Mouse (Mus musculus): ENCODE measurements around the gene Dgcr2. TPM values are rescaled to one million over a fixed set of nuclear protein-coding genes. Genes with fewer than 3 reads are reported as not detected.

Gene Dgcr2
- polyA plus RNA-seq, 2 experiments, result 14.2 to 15.5 TPM

- Histone ChIP-seq H3K9me3 (ENCODE audit: control insufficient read depth, low read length) (no peaks in the 10 kb centered on the region), H3K9ac (replicated peaks) (no peak overlapping the region), H3K4me1 (replicated peaks; ENCODE audit: control insufficient read depth in 2 of 2, insufficient read depth in 2 of 2, low read length in 1 of 2) (no peaks in the 10 kb centered on the region), H3K27ac (no peak overlapping the region), H3K4me2 (ENCODE audit: low read depth) (no peak overlapping the region), H3K27me3 (ENCODE audit: control insufficient read depth, insufficient read depth, low read length) (peaks cover 62% of the 10 kb centered on the region), H3K4me3 (ENCODE audit: insufficient read depth in 1 of 2, low read depth in 2 of 2, low read length in 2 of 2) (no peak overlapping the region), H3K36me3 (replicated peaks; ENCODE audit: control insufficient read depth, insufficient read depth, low read depth) (no peaks in the 10 kb centered on the region)
- TF ChIP-seq CTCF (IDR thresholded peaks at IDR 0.05; ENCODE audit: low read depth), result no peak
- DNase-seq (ENCODE audit: low read depth in 3 of 3, low spot score in 3 of 3), result no peak
- ATAC-seq (ENCODE audit: insufficient read depth), result no peak
- WGBS (ENCODE audit: insufficient replicate concordance), result 34% methylated on average over 7 of the region's 7 CpGs
Measured at GRCm38 (mm10) chr16:17834543-17834942, 63.8 kb downstream of the Dgcr2 start.

- TF ChIP-seq CTCF (IDR thresholded peaks at IDR 0.05; ENCODE audit: low read depth) (no peak), EP300 (IDR thresholded peaks at IDR 0.05; ENCODE audit: low read depth) (no peak)
- peak overlapping the region; percentile 3 to 36; a peak in 3 of 4 replicates for H3K4me3 ChIP-seq (ENCODE audit: insufficient read depth in 1 of 2, low read depth in 2 of 2, low read length in 2 of 2)
- no peaks in the 10 kb centered on the region for H3K4me1 ChIP-seq (replicated peaks; ENCODE audit: control insufficient read depth in 2 of 2, insufficient read depth in 2 of 2, low read length in 1 of 2)
- peak overlapping the region; percentile 37 for H3K4me2 ChIP-seq (ENCODE audit: low read depth)
- no peaks in the 10 kb centered on the region for H3K36me3 ChIP-seq (replicated peaks; ENCODE audit: control insufficient read depth, insufficient read depth, low read depth)
- peaks cover 62% of the 10 kb centered on the region for H3K27me3 ChIP-seq (ENCODE audit: control insufficient read depth, insufficient read depth, low read length)
- under 1% methylated on average over 82 of the region's 103 CpGs for WGBS (ENCODE audit: insufficient replicate concordance)
- ATAC-seq (ENCODE audit: insufficient read depth), result no peak
- no peak overlapping the region for H3K9ac ChIP-seq (replicated peaks)
- no peaks in the 10 kb centered on the region for H3K9me3 ChIP-seq (ENCODE audit: control insufficient read depth, low read length)
- H3K27ac ChIP-seq, result no peak overlapping the region
- DNase-seq (ENCODE audit: low read depth in 3 of 3, low spot score in 3 of 3), result no peak
Measured at GRCm38 (mm10) chr16:17833681-17834399, 64.5 kb downstream of the Dgcr2 start.

- peak overlapping the region; percentile 3 to 36; a peak in 3 of 4 replicates for H3K4me3 ChIP-seq (ENCODE audit: insufficient read depth in 1 of 2, low read depth in 2 of 2, low read length in 2 of 2)
- no peak overlapping the region for H3K27ac ChIP-seq
- 1% methylated on average over 37 of the region's 37 CpGs for WGBS (ENCODE audit: insufficient replicate concordance)
- H3K4me2 ChIP-seq (ENCODE audit: low read depth), result peak overlapping the region; percentile 37
- no peaks in the 10 kb centered on the region for H3K4me1 ChIP-seq (replicated peaks; ENCODE audit: control insufficient read depth in 2 of 2, insufficient read depth in 2 of 2, low read length in 1 of 2)
- no peak for DNase-seq (ENCODE audit: low read depth in 3 of 3, low spot score in 3 of 3)
- no peaks in the 10 kb centered on the region for H3K36me3 ChIP-seq (replicated peaks; ENCODE audit: control insufficient read depth, insufficient read depth, low read depth)
- H3K9me3 ChIP-seq (ENCODE audit: control insufficient read depth, low read length), result no peaks in the 10 kb centered on the region
- TF ChIP-seq EP300 (IDR thresholded peaks at IDR 0.05; ENCODE audit: low read depth), result no peak
- no peak for TF ChIP-seq CTCF (IDR thresholded peaks at IDR 0.05; ENCODE audit: low read depth)
- peaks cover 62% of the 10 kb centered on the region for H3K27me3 ChIP-seq (ENCODE audit: control insufficient read depth, insufficient read depth, low read length)
- no peak overlapping the region for H3K9ac ChIP-seq (replicated peaks)
- no peak for ATAC-seq (ENCODE audit: insufficient read depth)
Measured at GRCm38 (mm10) chr16:17833321-17833680, 65.1 kb downstream of the Dgcr2 start.

GRCm38 (mm10) chr16:17832821-17833220 lies 65.5 kb downstream of the Dgcr2 start, which contains the start of gene B830017H08Rik:
Gene B830017H08Rik, plus strand, starts transcription at chr16:17833121.
- H3K4me1 ChIP-seq (replicated peaks; ENCODE audit: control insufficient read depth in 2 of 2, insufficient read depth in 2 of 2, low read length in 1 of 2), result no peaks in the 10 kb centered on the region
- H3K27ac ChIP-seq, result no peak within 1 kb of the TSS
- DNase-seq (ENCODE audit: low read depth in 3 of 3, low spot score in 3 of 3), result no peak
- peaks cover 62% of the 10 kb centered on the region for H3K27me3 ChIP-seq (ENCODE audit: control insufficient read depth, insufficient read depth, low read length)
- TF ChIP-seq EP300 (IDR thresholded peaks at IDR 0.05; ENCODE audit: low read depth) (no peak), CTCF (IDR thresholded peaks at IDR 0.05; ENCODE audit: low read depth) (no peak)
- H3K9me3 ChIP-seq (ENCODE audit: control insufficient read depth, low read length), result no peaks in the 10 kb centered on the region
- ATAC-seq (ENCODE audit: insufficient read depth), result no peak
- WGBS (ENCODE audit: insufficient replicate concordance), result 23% methylated on average over 7 of the region's 7 CpGs
- H3K36me3 ChIP-seq (replicated peaks; ENCODE audit: control insufficient read depth, insufficient read depth, low read depth), result no peaks in the 10 kb centered on the region
- H3K4me2 ChIP-seq (ENCODE audit: low read depth), result peak within 1 kb of the TSS; percentile 37
- no peak within 1 kb of the TSS for H3K9ac ChIP-seq (replicated peaks)
- peak within 1 kb of the TSS; percentile 3 to 36; a peak in 3 of 4 replicates for H3K4me3 ChIP-seq (ENCODE audit: insufficient read depth in 1 of 2, low read depth in 2 of 2, low read length in 2 of 2)

GRCm38 (mm10) chr16:17831781-17832180 lies 66.6 kb downstream of the Dgcr2 start:
- no peak for DNase-seq (ENCODE audit: low read depth in 3 of 3, low spot score in 3 of 3)
- H3K4me2 ChIP-seq (ENCODE audit: low read depth), result no peak overlapping the region
- H3K9me3 ChIP-seq (ENCODE audit: control insufficient read depth, low read length), result no peaks in the 10 kb centered on the region
- no peak for ATAC-seq (ENCODE audit: insufficient read depth)
- H3K4me3 ChIP-seq (ENCODE audit: insufficient read depth in 1 of 2, low read depth in 2 of 2, low read length in 2 of 2), result no peak overlapping the region
- WGBS (ENCODE audit: insufficient replicate concordance), result 13% methylated on average over 11 of the region's 11 CpGs
- TF ChIP-seq CTCF (IDR thresholded peaks at IDR 0.05; ENCODE audit: low read depth), result peak; percentile 48
- no peak for TF ChIP-seq EP300 (IDR thresholded peaks at IDR 0.05; ENCODE audit: low read depth)
- no peak overlapping the region for H3K27ac ChIP-seq
- peaks cover 62% of the 10 kb centered on the region for H3K27me3 ChIP-seq (ENCODE audit: control insufficient read depth, insufficient read depth, low read length)
- H3K9ac ChIP-seq (replicated peaks), result no peak overlapping the region
- H3K4me1 ChIP-seq (replicated peaks; ENCODE audit: control insufficient read depth in 2 of 2, insufficient read depth in 2 of 2, low read length in 1 of 2), result no peaks in the 10 kb centered on the region
- no peaks in the 10 kb centered on the region for H3K36me3 ChIP-seq (replicated peaks; ENCODE audit: control insufficient read depth, insufficient read depth, low read depth)
